Mouse (Mus musculus): ENCODE results near the gene Ciao2b. TPM values are rescaled to one million over a fixed set of nuclear protein-coding genes. Genes with fewer than 3 reads are reported as not detected.

The Ciao2b gene
- total RNA-seq, 1 experiment, result 81.9 TPM

- in situ Hi-C loops (cut with MboI; ENCODE audit: low sequenced_read_pairs in 2 of 2, unreplicated experiment in 2 of 2), result loop anchor here in 1 of 2 experiments (25.0 kb wide), 1 partner anchor 634 kb away; the partner anchor contains the start of genes B3gnt9, Fbxl8, Hsf4 and Tradd
- no peak for TF ChIP-seq ZNF384 (IDR thresholded peaks at IDR 0.05; ENCODE audit: low read depth, low read length)
- TF ChIP-seq CHD2 (IDR thresholded peaks at IDR 0.05; ENCODE audit: low read depth, low read length), result no peak
- TF ChIP-seq MAFK (IDR thresholded peaks at IDR 0.05; ENCODE audit: insufficient read depth, low read depth, low read length), result no peak
- no peak for TF ChIP-seq ZC3H11A (IDR thresholded peaks at IDR 0.05; ENCODE audit: borderline replicate concordance, low read depth, low read length)
- TF ChIP-seq HCFC1 (IDR thresholded peaks at IDR 0.05; ENCODE audit: borderline replicate concordance, insufficient read depth, low read length), result no peak
- Histone ChIP-seq H3K36me3 (ENCODE audit: control insufficient read depth, insufficient read depth, low read length, poor library complexity, severe bottlenecking) (no peaks in the 10 kb centered on the region), H3K4me3 (ENCODE audit: insufficient read depth in 1 of 2, low read depth in 1 of 2, low read length in 2 of 2, poor library complexity in 1 of 2, severe bottlenecking in 1 of 2) (no peak overlapping the region), H3K9ac (ENCODE audit: insufficient read depth, low read depth, low read length, poor library complexity, severe bottlenecking) (no peak overlapping the region), H3K4me1 (ENCODE audit: control insufficient read depth in 2 of 2, insufficient read depth in 2 of 2, low read length in 2 of 2, poor library complexity in 1 of 2) (peaks cover 0 to 10% of the 10 kb centered on the region in 2 experiments; a peak in 2 of 4 replicates), H3K27ac (ENCODE audit: insufficient read depth, low read depth, low read length, poor library complexity, severe bottlenecking) (no peak overlapping the region), H3K9me3 (ENCODE audit: control insufficient read depth, insufficient read depth, low read depth, low read length) (no peaks in the 10 kb centered on the region)
- DNase-seq (ENCODE audit: low read depth, low spot score), result no peak
Observed at GRCm38 (mm10) chr8:104628402-104628801, 13.4 kb downstream of the Ciao2b start.

- no peak for DNase-seq (ENCODE audit: low read depth, low spot score)
Observed at GRCm38 (mm10) chr8:104627065-104627740, 14.6 kb downstream of the Ciao2b start.

GRCm38 (mm10) chr8:104624161-104624560 lies 17.6 kb downstream of the Ciao2b start, which contains the start of gene Cdh16:
Gene Cdh16, minus strand, starts transcription at chr8:104624396.
- no peak within 1 kb of the TSS for H3K27ac ChIP-seq (ENCODE audit: insufficient read depth, low read depth, low read length, poor library complexity, severe bottlenecking)
- no peak within 1 kb of the TSS for H3K4me3 ChIP-seq (ENCODE audit: insufficient read depth in 1 of 2, low read depth in 1 of 2, low read length in 2 of 2, poor library complexity in 1 of 2, severe bottlenecking in 1 of 2)
- no peak for DNase-seq (ENCODE audit: low read depth, low spot score)
- no peaks in the 10 kb centered on the region for H3K4me1 ChIP-seq (ENCODE audit: control insufficient read depth in 2 of 2, insufficient read depth in 2 of 2, low read length in 2 of 2, poor library complexity in 1 of 2)
- no peaks in the 10 kb centered on the region for H3K36me3 ChIP-seq (ENCODE audit: control insufficient read depth, insufficient read depth, low read length, poor library complexity, severe bottlenecking)
- H3K9me3 ChIP-seq (ENCODE audit: control insufficient read depth, insufficient read depth, low read depth, low read length), result no peaks in the 10 kb centered on the region
- no peak for TF ChIP-seq CHD2 (IDR thresholded peaks at IDR 0.05; ENCODE audit: low read depth, low read length)
- no peak for TF ChIP-seq HCFC1 (IDR thresholded peaks at IDR 0.05; ENCODE audit: borderline replicate concordance, insufficient read depth, low read length)
- TF ChIP-seq ZNF384 (IDR thresholded peaks at IDR 0.05; ENCODE audit: low read depth, low read length), result no peak
- no peak for TF ChIP-seq ZC3H11A (IDR thresholded peaks at IDR 0.05; ENCODE audit: borderline replicate concordance, low read depth, low read length)
- TF ChIP-seq MAFK (IDR thresholded peaks at IDR 0.05; ENCODE audit: insufficient read depth, low read depth, low read length), result no peak
- no peak within 1 kb of the TSS for H3K9ac ChIP-seq (ENCODE audit: insufficient read depth, low read depth, low read length, poor library complexity, severe bottlenecking)
- in situ Hi-C loops (cut with MboI; ENCODE audit: low sequenced_read_pairs in 2 of 2, unreplicated experiment in 2 of 2), result no loop called here

More at GRCm38 (mm10) chr8:104627065-104627740, 14.6 kb downstream of the Ciao2b start:
- Histone ChIP-seq H3K4me1 (ENCODE audit: control insufficient read depth in 2 of 2, insufficient read depth in 2 of 2, low read length in 2 of 2, poor library complexity in 1 of 2) (peaks cover 0 to 5% of the 10 kb centered on the region in 2 experiments; a peak in 2 of 4 replicates), H3K9ac (ENCODE audit: insufficient read depth, low read depth, low read length, poor library complexity, severe bottlenecking) (no peak overlapping the region), H3K27ac (ENCODE audit: insufficient read depth, low read depth, low read length, poor library complexity, severe bottlenecking) (no peak overlapping the region), H3K9me3 (ENCODE audit: control insufficient read depth, insufficient read depth, low read depth, low read length) (no peaks in the 10 kb centered on the region), H3K36me3 (ENCODE audit: control insufficient read depth, insufficient read depth, low read length, poor library complexity, severe bottlenecking) (no peaks in the 10 kb centered on the region), H3K4me3 (ENCODE audit: insufficient read depth in 1 of 2, low read depth in 1 of 2, low read length in 2 of 2, poor library complexity in 1 of 2, severe bottlenecking in 1 of 2) (no peak overlapping the region)
- in situ Hi-C loops (cut with MboI; ENCODE audit: low sequenced_read_pairs in 2 of 2, unreplicated experiment in 2 of 2), result loop anchor here in 1 of 2 experiments (25.0 kb wide), 1 partner anchor 635 kb away; the partner anchor contains the start of genes B3gnt9, Fbxl8, Hsf4 and Tradd
- TF ChIP-seq ZNF384 (IDR thresholded peaks at IDR 0.05; ENCODE audit: low read depth, low read length) (peak; percentile 90), ZC3H11A (IDR thresholded peaks at IDR 0.05; ENCODE audit: borderline replicate concordance, low read depth, low read length) (no peak)

- no peak for DNase-seq (ENCODE audit: low read depth, low spot score)
- Histone ChIP-seq H3K4me3 (ENCODE audit: insufficient read depth in 1 of 2, low read depth in 1 of 2, low read length in 2 of 2, poor library complexity in 1 of 2, severe bottlenecking in 1 of 2) (no peak overlapping the region), H3K9me3 (ENCODE audit: control insufficient read depth, insufficient read depth, low read depth, low read length) (no peaks in the 10 kb centered on the region), H3K4me1 (ENCODE audit: control insufficient read depth in 2 of 2, insufficient read depth in 2 of 2, low read length in 2 of 2, poor library complexity in 1 of 2) (no peaks in the 10 kb centered on the region), H3K9ac (ENCODE audit: insufficient read depth, low read depth, low read length, poor library complexity, severe bottlenecking) (no peak overlapping the region), H3K36me3 (ENCODE audit: control insufficient read depth, insufficient read depth, low read length, poor library complexity, severe bottlenecking) (no peaks in the 10 kb centered on the region), H3K27ac (ENCODE audit: insufficient read depth, low read depth, low read length, poor library complexity, severe bottlenecking) (no peak overlapping the region)
- no peak for TF ChIP-seq CHD2 (IDR thresholded peaks at IDR 0.05; ENCODE audit: low read depth, low read length)
- TF ChIP-seq HCFC1 (IDR thresholded peaks at IDR 0.05; ENCODE audit: borderline replicate concordance, insufficient read depth, low read length), result no peak
- no peak for TF ChIP-seq MAFK (IDR thresholded peaks at IDR 0.05; ENCODE audit: insufficient read depth, low read depth, low read length)
- no peak for TF ChIP-seq ZC3H11A (IDR thresholded peaks at IDR 0.05; ENCODE audit: borderline replicate concordance, low read depth, low read length)
- TF ChIP-seq ZNF384 (IDR thresholded peaks at IDR 0.05; ENCODE audit: low read depth, low read length), result no peak
- in situ Hi-C loops (cut with MboI; ENCODE audit: low sequenced_read_pairs in 2 of 2, unreplicated experiment in 2 of 2), result no loop called here
Observed at GRCm38 (mm10) chr8:104620765-104621164, 21.0 kb downstream of the Ciao2b start.

Data from ES-E14 (cell line).